Mouse (Mus musculus): Measurements from ENCODE around the gene Tex12. TPM values are rescaled to one million over a fixed set of nuclear protein-coding genes. Genes with fewer than 3 reads are reported as not detected.

Tex12 gene
- polyA plus RNA-seq, 1 experiment from 2014 or later = 0.17 TPM

DNA sequence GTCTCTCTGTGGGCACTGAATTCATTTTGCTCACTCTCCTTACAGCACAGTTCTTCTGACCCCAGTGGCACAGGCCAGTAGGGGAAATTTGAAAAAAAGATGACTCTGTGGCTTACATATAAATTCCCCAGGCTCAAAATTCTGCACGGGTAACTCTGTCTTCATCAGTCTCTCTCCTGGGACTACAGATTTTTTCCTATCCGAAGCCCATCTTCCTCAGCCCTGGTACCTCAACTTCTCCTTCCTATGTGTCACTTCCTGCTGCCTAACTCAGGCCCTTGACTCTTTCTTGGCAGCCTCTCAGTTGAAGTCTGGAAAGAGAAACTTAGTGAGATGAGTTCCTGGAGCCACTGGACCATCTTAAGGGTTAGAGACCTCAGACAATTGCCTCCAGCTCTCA is 7.6 kb downstream of the Tex12 start:
- H3K9ac ChIP-seq = no peak overlapping the region
- no peak for ATAC-seq (ENCODE audit: low FRiP score, low read depth)
- WGBS = 86% methylated on average over 2 of the region's 2 CpGs
- no peak overlapping the region for H3K27ac ChIP-seq (replicated peaks)
- no peak overlapping the region for H3K4me2 ChIP-seq
- H3K36me3 ChIP-seq = no peaks in the 10 kb centered on the region
- no peak overlapping the region for H3K4me3 ChIP-seq
- peaks cover 10% of the 10 kb centered on the region for H3K4me1 ChIP-seq (replicated peaks)
- H3K27me3 ChIP-seq = no peaks in the 10 kb centered on the region
- no peaks in the 10 kb centered on the region for H3K9me3 ChIP-seq

- Histone ChIP-seq H3K9me3 (no peaks in the 10 kb centered on the region), H3K4me2 (no peak overlapping the region), H3K9ac (no peak overlapping the region), H3K27me3 (no peaks in the 10 kb centered on the region), H3K4me3 (no peak overlapping the region), H3K4me1 (replicated peaks) (peaks cover 10% of the 10 kb centered on the region), H3K27ac (replicated peaks) (no peak overlapping the region), H3K36me3 (no peaks in the 10 kb centered on the region)
- ATAC-seq (ENCODE audit: low FRiP score, low read depth) = no peak
- WGBS = 89% methylated on average over 5 of the region's 5 CpGs
Measured at GRCm38 (mm10) chr9:50552206-50552605, 8.9 kb downstream of the Tex12 start.

- Histone ChIP-seq H3K9ac (no peak overlapping the region), H3K9me3 (no peaks in the 10 kb centered on the region), H3K4me1 (replicated peaks) (no peaks in the 10 kb centered on the region), H3K36me3 (no peaks in the 10 kb centered on the region), H3K4me3 (no peak overlapping the region), H3K4me2 (no peak overlapping the region), H3K27ac (replicated peaks) (no peak overlapping the region), H3K27me3 (no peaks in the 10 kb centered on the region)
- ATAC-seq (ENCODE audit: low FRiP score, low read depth) = no peak
- 93% methylated on average over 4 of the region's 4 CpGs for WGBS
Measured at GRCm38 (mm10) chr9:50548936-50549335, 12.2 kb downstream of the Tex12 start.

DNA sequence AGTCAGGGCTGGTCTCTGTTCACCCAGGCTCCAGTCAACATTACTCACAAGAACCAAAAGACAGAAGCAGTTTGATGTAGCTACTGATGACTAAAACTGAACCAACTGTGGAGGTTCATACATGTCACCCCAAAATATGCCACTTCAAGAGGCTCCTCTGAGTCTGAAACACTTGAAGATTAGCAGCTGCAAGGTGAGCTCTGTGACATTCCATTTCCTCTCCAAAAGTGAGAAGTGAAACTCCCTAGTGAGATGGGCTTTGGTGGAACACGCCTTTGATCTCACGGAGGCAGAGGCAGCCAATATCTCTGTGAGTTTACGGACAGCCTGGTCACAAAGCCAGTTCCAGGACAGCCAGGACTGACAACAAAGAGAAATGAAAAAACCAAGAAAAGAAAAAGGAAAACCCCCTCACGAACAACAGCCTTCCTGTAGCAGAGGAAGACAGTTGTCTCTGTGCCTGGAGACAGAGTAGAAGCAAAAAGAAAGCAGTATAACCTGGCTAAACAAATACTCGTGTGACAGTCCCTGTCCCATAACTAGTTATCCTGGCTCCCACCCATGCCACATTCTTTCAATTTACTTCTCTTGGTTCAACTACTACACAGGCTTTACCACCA is 13.2 kb downstream of the Tex12 start:
- ATAC-seq (ENCODE audit: low FRiP score, low read depth) = no peak
- H3K27me3 ChIP-seq = no peaks in the 10 kb centered on the region
- no peaks in the 10 kb centered on the region for H3K9me3 ChIP-seq
- no peak overlapping the region for H3K4me3 ChIP-seq
- 56% methylated on average over 5 of the region's 5 CpGs for WGBS
- no peak overlapping the region for H3K9ac ChIP-seq
- H3K4me2 ChIP-seq = no peak overlapping the region
- no peak overlapping the region for H3K27ac ChIP-seq (replicated peaks)
- H3K36me3 ChIP-seq = no peaks in the 10 kb centered on the region
- H3K4me1 ChIP-seq (replicated peaks) = no peaks in the 10 kb centered on the region

GRCm38 (mm10) chr9:50542401-50542800 is 18.7 kb downstream of the Tex12 start:
- no peak for ATAC-seq (ENCODE audit: low FRiP score, low read depth)
- Histone ChIP-seq H3K4me2 (no peak overlapping the region), H3K4me3 (no peak overlapping the region), H3K4me1 (replicated peaks) (no peaks in the 10 kb centered on the region), H3K9ac (no peak overlapping the region), H3K27ac (replicated peaks) (no peak overlapping the region), H3K27me3 (no peaks in the 10 kb centered on the region), H3K9me3 (no peaks in the 10 kb centered on the region), H3K36me3 (no peaks in the 10 kb centered on the region)
- WGBS = 83% methylated on average over 9 of the region's 9 CpGs

DNA sequence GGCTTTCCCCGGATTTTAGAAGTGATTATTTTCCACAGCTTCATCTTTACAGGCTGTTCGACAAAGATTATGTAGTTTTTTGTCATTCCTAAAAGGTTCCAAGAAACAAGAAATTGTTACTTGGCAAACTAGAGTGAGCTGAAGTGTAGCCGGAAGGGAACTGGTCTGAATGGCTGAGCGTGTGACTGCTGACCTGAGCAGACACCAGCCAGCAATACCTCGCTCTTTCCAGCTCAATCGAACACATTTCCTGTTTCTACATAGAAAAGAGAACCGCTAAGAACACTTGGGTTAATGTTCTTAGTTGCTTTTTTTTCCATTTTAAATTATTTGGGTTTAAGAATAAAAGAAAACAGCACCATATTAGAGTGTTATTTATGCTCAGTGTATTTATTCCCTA is 21.0 kb downstream of the Tex12 start:
- H3K9ac ChIP-seq = no peak overlapping the region
- no peaks in the 10 kb centered on the region for H3K27me3 ChIP-seq
- no peak overlapping the region for H3K4me3 ChIP-seq
- H3K36me3 ChIP-seq = no peaks in the 10 kb centered on the region
- H3K4me1 ChIP-seq (replicated peaks) = no peaks in the 10 kb centered on the region
- ATAC-seq (ENCODE audit: low FRiP score, low read depth) = no peak
- H3K9me3 ChIP-seq = no peaks in the 10 kb centered on the region
- no peak overlapping the region for H3K27ac ChIP-seq (replicated peaks)
- H3K4me2 ChIP-seq = no peak overlapping the region
- WGBS = 72% methylated on average over 7 of the region's 7 CpGs

DNA sequence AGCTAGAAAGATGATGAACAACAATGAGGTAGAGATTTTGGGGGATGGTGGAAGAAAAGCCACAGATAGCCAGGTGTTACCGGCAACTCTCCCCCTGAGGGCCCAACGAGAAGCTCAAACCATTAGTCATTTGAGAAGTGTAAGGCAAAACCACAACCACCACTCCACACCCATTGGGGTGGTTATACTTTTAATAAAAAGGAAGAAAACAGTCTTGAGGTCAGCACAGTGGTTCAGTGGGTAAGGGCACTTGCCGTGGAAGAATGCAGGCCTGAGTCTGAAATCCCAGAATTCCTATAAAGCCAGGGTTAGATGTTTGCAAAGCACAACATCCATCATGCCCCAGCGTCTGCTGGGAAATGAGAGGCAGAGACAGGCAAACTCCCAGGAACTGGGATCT is 23.8 kb downstream of the Tex12 start:
- H3K4me1 ChIP-seq (replicated peaks) = no peaks in the 10 kb centered on the region
- H3K36me3 ChIP-seq = no peaks in the 10 kb centered on the region
- ATAC-seq (ENCODE audit: low FRiP score, low read depth) = no peak
- no peak overlapping the region for H3K4me2 ChIP-seq
- no peak overlapping the region for H3K4me3 ChIP-seq
- H3K9me3 ChIP-seq = no peaks in the 10 kb centered on the region
- 83% methylated on average over 4 of the region's 4 CpGs for WGBS
- H3K9ac ChIP-seq = no peak overlapping the region
- no peak overlapping the region for H3K27ac ChIP-seq (replicated peaks)
- no peaks in the 10 kb centered on the region for H3K27me3 ChIP-seq

DNA sequence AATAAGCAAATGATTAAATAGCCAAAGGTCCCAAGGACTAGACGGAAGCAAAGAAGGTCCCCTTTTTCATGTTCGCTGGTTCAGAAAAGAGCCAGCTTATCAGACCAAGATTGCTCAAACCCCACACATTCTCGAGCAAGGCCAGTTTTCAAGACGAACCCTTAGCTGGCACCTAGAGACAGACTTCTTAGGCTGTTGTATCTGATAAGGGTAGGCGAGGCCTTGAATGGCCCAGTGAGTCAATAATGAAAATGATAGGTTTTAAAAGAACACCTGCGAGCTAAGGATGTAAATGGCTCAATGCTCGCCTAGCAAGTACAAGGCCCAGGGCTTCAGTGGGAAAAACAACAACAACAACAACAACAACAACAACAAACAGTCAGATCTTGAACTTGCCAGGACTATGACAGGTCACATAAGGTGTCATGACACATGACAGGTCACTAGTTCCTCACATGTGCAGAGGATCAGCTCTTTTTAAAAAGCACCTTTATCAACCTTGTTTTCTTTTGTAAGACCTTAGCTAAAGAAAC is 24.5 kb downstream of the Tex12 start:
- H3K4me3 ChIP-seq = no peak overlapping the region
- no peak overlapping the region for H3K9ac ChIP-seq
- H3K9me3 ChIP-seq = no peaks in the 10 kb centered on the region
- no peak overlapping the region for H3K27ac ChIP-seq (replicated peaks)
- ATAC-seq (ENCODE audit: low FRiP score, low read depth) = no peak
- H3K36me3 ChIP-seq = no peaks in the 10 kb centered on the region
- no peaks in the 10 kb centered on the region for H3K4me1 ChIP-seq (replicated peaks)
- H3K27me3 ChIP-seq = no peaks in the 10 kb centered on the region
- WGBS = 85% methylated on average over 7 of the region's 7 CpGs
- H3K4me2 ChIP-seq = no peak overlapping the region

- H3K4me1 ChIP-seq (replicated peaks) = no peaks in the 10 kb centered on the region
- no peak overlapping the region for H3K27ac ChIP-seq (replicated peaks)
- no peaks in the 10 kb centered on the region for H3K27me3 ChIP-seq
- no peak for ATAC-seq (ENCODE audit: low FRiP score, low read depth)
- no peak overlapping the region for H3K9ac ChIP-seq
- H3K4me2 ChIP-seq = no peak overlapping the region
- no peak overlapping the region for H3K4me3 ChIP-seq
- WGBS = 87% methylated on average over 5 of the region's 5 CpGs
- H3K9me3 ChIP-seq = no peaks in the 10 kb centered on the region
- no peaks in the 10 kb centered on the region for H3K36me3 ChIP-seq
Measured at GRCm38 (mm10) chr9:50535930-50536329, 25.2 kb downstream of the Tex12 start.

DNA sequence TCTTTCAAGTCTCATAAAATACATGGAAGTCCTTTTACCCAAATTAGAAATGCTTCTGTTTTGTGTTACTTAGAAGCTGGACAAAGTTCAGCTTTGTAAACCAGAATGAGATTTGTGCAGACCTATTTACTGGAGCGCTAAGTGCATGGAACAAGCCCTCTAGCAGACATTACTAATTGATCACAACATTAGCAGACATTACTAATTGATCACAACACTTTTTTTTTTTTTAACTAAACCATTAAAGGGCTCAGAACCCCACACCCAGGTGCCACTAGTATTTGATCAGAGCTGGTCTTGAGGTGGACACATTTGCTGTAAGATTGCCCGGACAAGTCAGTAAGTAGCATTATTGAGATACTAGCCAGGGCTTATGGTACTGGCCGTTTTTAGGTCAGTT is 27.3 kb downstream of the Tex12 start:
- Histone ChIP-seq H3K4me1 (replicated peaks) (no peaks in the 10 kb centered on the region), H3K27ac (replicated peaks) (no peak overlapping the region), H3K4me2 (no peak overlapping the region), H3K36me3 (no peaks in the 10 kb centered on the region), H3K9ac (no peak overlapping the region), H3K27me3 (no peaks in the 10 kb centered on the region), H3K9me3 (no peaks in the 10 kb centered on the region), H3K4me3 (no peak overlapping the region)
- ATAC-seq (ENCODE audit: low FRiP score, low read depth) = no peak
- WGBS = 90% methylated on average over 3 of the region's 3 CpGs

GRCm38 (mm10) chr9:50533328-50533727 is 27.8 kb downstream of the Tex12 start:
- no peaks in the 10 kb centered on the region for H3K9me3 ChIP-seq
- no peaks in the 10 kb centered on the region for H3K36me3 ChIP-seq
- no peak overlapping the region for H3K27ac ChIP-seq (replicated peaks)
- H3K4me1 ChIP-seq (replicated peaks) = no peaks in the 10 kb centered on the region
- no peaks in the 10 kb centered on the region for H3K27me3 ChIP-seq
- H3K4me3 ChIP-seq = no peak overlapping the region
- 88% methylated on average over 11 of the region's 11 CpGs for WGBS
- no peak overlapping the region for H3K4me2 ChIP-seq
- no peak for ATAC-seq (ENCODE audit: low FRiP score, low read depth)
- no peak overlapping the region for H3K9ac ChIP-seq

- no peak overlapping the region for H3K27ac ChIP-seq (replicated peaks)
- no peaks in the 10 kb centered on the region for H3K36me3 ChIP-seq
- peaks cover 16% of the 10 kb centered on the region for H3K4me1 ChIP-seq (replicated peaks)
- no peak overlapping the region for H3K4me3 ChIP-seq
- H3K27me3 ChIP-seq = no peaks in the 10 kb centered on the region
- no peaks in the 10 kb centered on the region for H3K9me3 ChIP-seq
- WGBS = 38% methylated on average over 2 of the region's 2 CpGs
- no peak overlapping the region for H3K9ac ChIP-seq
- no peak overlapping the region for H3K4me2 ChIP-seq
- no peak for ATAC-seq (ENCODE audit: low FRiP score, low read depth)
Measured at GRCm38 (mm10) chr9:50530890-50531289, 30.2 kb downstream of the Tex12 start.

GRCm38 (mm10) chr9:50528293-50528892 is 32.7 kb downstream of the Tex12 start, which contains the start of gene Pts:
TSS of gene Pts (minus strand) at chr9:50528724.
- under 1% methylated on average over 54 of the region's 54 CpGs for WGBS

More at GRCm38 (mm10) chr9:50528293-50528892, 32.7 kb downstream of the Tex12 start, which contains the start of gene Pts:
- no peaks in the 10 kb centered on the region for H3K36me3 ChIP-seq
- ATAC-seq (ENCODE audit: low FRiP score, low read depth) = peak; percentile 99
- peak within 1 kb of the TSS; percentile 70 for H3K4me3 ChIP-seq
- peaks cover 16% of the 10 kb centered on the region for H3K4me1 ChIP-seq (replicated peaks)
- no peaks in the 10 kb centered on the region for H3K9me3 ChIP-seq
- H3K27me3 ChIP-seq = no peaks in the 10 kb centered on the region
- H3K9ac ChIP-seq = peak within 1 kb of the TSS; percentile 52
- peak within 1 kb of the TSS; percentile 87 for H3K27ac ChIP-seq (replicated peaks)
- peak within 1 kb of the TSS; percentile 62 for H3K4me2 ChIP-seq
